Mouse (Mus musculus) forebrain, embryonic 12.5 days (tissue): ENCODE results near the gene Nploc4. TPM values are rescaled to one million over a fixed set of nuclear protein-coding genes. Genes with fewer than 3 reads are reported as not detected.

ENCODE experiments used
- ATAC-seq: fragments of 200-750 bp; cut with Nextera tagmentation; 2 replicates; pipeline ENCODE4 v1.8.0; 2017; ENCODE audit warnings: moderate TSS enrichment; ENCODE audit not compliant: low FRiP score
- H3K27ac ChIP-seq: fragments of 300-500 bp; sonication (generic); 2 replicates; pipeline ENCODE4 v1.5.1; 2016; ENCODE audit warnings: mild to moderate bottlenecking
- H3K27me3 ChIP-seq: fragments of 300-500 bp; sonication (generic); 2 replicates; pipeline ENCODE4 v1.6.1; 2016; ENCODE audit warnings: mild to moderate bottlenecking
- H3K36me3 ChIP-seq: fragments of 300-500 bp; sonication (generic); replicated peaks from 2 replicates; pipeline ENCODE4 v1.6.1; 2016; ENCODE audit warnings: mild to moderate bottlenecking
- H3K4me1 ChIP-seq: fragments of 300-500 bp; sonication (generic); 2 replicates; pipeline ENCODE4 v1.6.1; 2016
- H3K4me2 ChIP-seq: fragments of 300-500 bp; sonication (generic); 2 replicates; pipeline ENCODE4 v1.6.1; 2016; ENCODE audit warnings: mild to moderate bottlenecking, moderate library complexity
- H3K4me3 ChIP-seq: fragments of 300-500 bp; sonication (generic); replicated peaks from 2 replicates; pipeline ENCODE4 v1.5.1; 2016; ENCODE audit warnings: mild to moderate bottlenecking
- H3K9ac ChIP-seq: fragments of 300-500 bp; sonication (generic); 2 replicates; pipeline ENCODE4 v1.6.1; 2016; ENCODE audit warnings: mild to moderate bottlenecking
- H3K9me3 ChIP-seq: fragments of 300-500 bp; sonication (generic); 2 replicates; pipeline ENCODE4 v1.6.1; 2016
- WGBS: fragments of 180-500 bp; shearing (Covaris S2); methylation state at CpG from one replicate; pipeline ENCODE4 v1.1.7; 2016; 5-methylcytosine and 5-hydroxymethylcytosine counted together
- microRNA-seq: library from miRNA; unstranded; fragments of <30 nt; microRNA quantifications from one replicate; pipeline ENCODE4, GENCODE M21; 2017
- polyA plus RNA-seq: library from polyadenylated mRNA; unstranded; fragments of >200 nt; fragmentation: Nextera tagmentation; extraction: Ambion mirVana; gene quantifications from 2 replicates; pipeline ENCODE4 v1.2.1, GENCODE M21; 2016

The Nploc4 gene
- polyA plus RNA-seq, 1 experiment from 2014 or later, result 50.8 TPM

DNA sequence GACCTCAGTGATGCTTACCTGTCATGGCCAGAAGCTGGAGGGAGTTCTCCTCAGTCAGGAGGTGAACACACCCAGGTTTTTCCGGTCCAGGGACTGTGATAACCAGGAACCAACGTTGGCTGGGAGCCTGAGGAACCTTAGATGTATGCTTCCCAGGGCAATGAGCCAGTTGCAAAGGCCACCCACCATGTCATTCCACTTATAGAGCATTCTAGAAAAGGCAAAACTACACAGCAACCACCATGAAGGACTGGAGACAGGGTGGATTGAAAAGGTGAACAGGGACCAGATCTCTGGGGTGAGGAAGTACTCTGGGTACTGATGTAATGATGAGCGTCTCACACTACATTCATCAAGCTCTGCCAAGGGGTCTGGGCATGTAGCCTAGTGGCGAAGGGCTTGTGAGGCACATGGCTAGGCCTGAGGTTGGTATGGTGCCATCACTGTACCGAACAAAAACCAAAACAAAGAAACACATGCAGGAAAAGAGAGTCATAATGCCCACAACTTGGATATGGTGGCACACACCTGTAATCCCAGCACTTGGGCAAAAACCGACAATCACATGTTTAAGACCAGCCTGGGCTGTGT, 102.0 kb downstream of the Nploc4 start:
- H3K27me3 ChIP-seq, result no peaks in the 10 kb centered on the region
- WGBS, result 85% methylated on average over 6 of the region's 6 CpGs
- H3K9ac ChIP-seq, result no peak overlapping the region
- H3K36me3 ChIP-seq, result no peaks in the 10 kb centered on the region
- H3K9me3 ChIP-seq, result 0 out of 2 replicates have a peak, but pooled peaks cover under 1% of the 10 kb centered on the region
- H3K4me1 ChIP-seq, result no peaks in the 10 kb centered on the region
- H3K4me3 ChIP-seq, result no peak overlapping the region
- no peak for ATAC-seq
- no peak overlapping the region for H3K27ac ChIP-seq
- H3K4me2 ChIP-seq, result no peak overlapping the region

Small RNAs within 50 kb of the gene (microRNA-seq; reads per million reads assigned to microRNA genes)
- gene Gm23419, result not detected
- gene Mir6935, result 3.6 reads per million, percentile 11 among the genes with 10 or more reads in this experiment

Other genes with a start within 250 kb of the Nploc4 start
- 23.5 and 24.0 TPM in 2 replicates for gene Bahcc1, start 204.8 kb downstream of the Nploc4 start, polyA plus RNA-seq
- gene Actg1, start 89.2 kb downstream of the Nploc4 start, polyA plus RNA-seq, result 2,923 and 2,975 TPM in 2 replicates
- 0.82 and 0.91 TPM in 2 replicates for gene Fscn2, start 76.2 kb downstream of the Nploc4 start, polyA plus RNA-seq
- gene Faap100, start 58.9 kb downstream of the Nploc4 start, polyA plus RNA-seq, result 47.3 and 47.4 TPM in 2 replicates
- gene Tspan10, start 4.9 kb upstream of the Nploc4 start, polyA plus RNA-seq, result 0.18 TPM in 1 of 2 replicates, not detected in the other
- 0.17 and 0.38 TPM in 2 replicates for gene Pde6g, start 15.8 kb upstream of the Nploc4 start, polyA plus RNA-seq
- 8.6 and 10.9 TPM in 2 replicates for gene Oxld1, start 20.4 kb upstream of the Nploc4 start, polyA plus RNA-seq
- 34.5 and 35.4 TPM in 2 replicates for gene Ccdc137, start 20.4 kb upstream of the Nploc4 start, polyA plus RNA-seq
- 48.2 and 50.1 TPM in 2 replicates for gene Arl16, start 29.9 kb upstream of the Nploc4 start, polyA plus RNA-seq
- 130 and 135 TPM in 2 replicates for gene Mrpl12, start 46.9 kb upstream of the Nploc4 start, polyA plus RNA-seq
- 43.4 and 46.0 TPM in 2 replicates for gene Slc25a10, start 54.1 kb upstream of the Nploc4 start, polyA plus RNA-seq
- 0.09 TPM in 1 of 2 replicates, not detected in the other for gene Gcgr, start 93.0 kb upstream of the Nploc4 start, polyA plus RNA-seq
- 209 and 214 TPM in 2 replicates for gene Mcrip1, start 112.0 kb upstream of the Nploc4 start, polyA plus RNA-seq
- not detected in 2 replicates for gene Ppp1r27, start 113.4 kb upstream of the Nploc4 start, polyA plus RNA-seq
- gene P4hb, start 135.5 kb upstream of the Nploc4 start, polyA plus RNA-seq, result 334 and 362 TPM in 2 replicates
- gene Arhgdia, start 143.9 kb upstream of the Nploc4 start, polyA plus RNA-seq, result 496 and 513 TPM in 2 replicates
- gene Alyref, start 160.7 kb upstream of the Nploc4 start, polyA plus RNA-seq, result 561 and 697 TPM in 2 replicates
- 179 and 186 TPM in 2 replicates for gene Anapc11, start 160.7 kb upstream of the Nploc4 start, polyA plus RNA-seq
- gene Npb, start 170.8 kb upstream of the Nploc4 start, polyA plus RNA-seq, result 0.40 TPM in 1 of 2 replicates, not detected in the other
- gene Pcyt2, start 180.2 kb upstream of the Nploc4 start, polyA plus RNA-seq, result 139 and 142 TPM in 2 replicates
- 43.1 and 43.3 TPM in 2 replicates for gene Sirt7, start 187.5 kb upstream of the Nploc4 start, polyA plus RNA-seq
- 30.9 and 32.9 TPM in 2 replicates for gene Mafg, start 195.9 kb upstream of the Nploc4 start, polyA plus RNA-seq
- gene Pycr1, start 206.1 kb upstream of the Nploc4 start, polyA plus RNA-seq, result 32.5 and 32.8 TPM in 2 replicates
- not detected in 2 replicates for gene Myadml2, start 210.4 kb upstream of the Nploc4 start, polyA plus RNA-seq
- gene Notum, start 223.5 kb upstream of the Nploc4 start, polyA plus RNA-seq, result 0.13 and 0.49 TPM in 2 replicates
- 132 and 145 TPM in 2 replicates for gene Aspscr1, start 235.3 kb upstream of the Nploc4 start, polyA plus RNA-seq